Mouse (Mus musculus) forebrain, postnatal 0 days (tissue): Measurements from ENCODE around the gene Trappc12. TPM values are rescaled to one million over a fixed set of nuclear protein-coding genes. Genes with fewer than 3 reads are reported as not detected.

ENCODE experiments used
- ATAC-seq: fragments of 200-750 bp; cut with Nextera tagmentation; 2 replicates; pipeline ENCODE4 v1.8.0; 2017; ENCODE audit warnings: mild to moderate bottlenecking, moderate library complexity
- DNase-seq: peaks from one replicate; pipeline ENCODE4 v3.0.0-alpha.2; 2015
- H3K27ac ChIP-seq: fragments of 300-500 bp; sonication (generic); 2 replicates; pipeline ENCODE4 v1.5.1; 2014; ENCODE audit warnings: low read depth, mild to moderate bottlenecking, antibody characterized with exemption, low read length, moderate library complexity, mixed read lengths
- H3K27me3 ChIP-seq: fragments of 300-500 bp; sonication (generic); 2 replicates; pipeline ENCODE4 v1.6.1; 2014; ENCODE audit warnings: mild to moderate bottlenecking, low read length, mixed read lengths; ENCODE audit not compliant: insufficient read depth
- H3K36me3 ChIP-seq: fragments of 300-500 bp; sonication (generic); 2 replicates; pipeline ENCODE4 v1.6.1; 2014; ENCODE audit warnings: mild to moderate bottlenecking, moderate library complexity; ENCODE audit not compliant: insufficient read depth
- H3K4me1 ChIP-seq: fragments of 300-500 bp; sonication (generic); 2 replicates; pipeline ENCODE4 v1.6.1; 2014; ENCODE audit warnings: antibody characterized with exemption; ENCODE audit not compliant: insufficient read depth
- H3K4me2 ChIP-seq: fragments of 300-500 bp; sonication (generic); 2 replicates; pipeline ENCODE4 v1.6.1; 2014; ENCODE audit warnings: low read depth, mild to moderate bottlenecking, moderate library complexity
- H3K4me3 ChIP-seq: fragments of 300-500 bp; sonication (generic); 2 replicates; pipeline ENCODE4 v1.5.1; 2014; ENCODE audit warnings: low read depth, low read length, mixed read lengths
- H3K9ac ChIP-seq: fragments of 300-500 bp; sonication (generic); 2 replicates; pipeline ENCODE4 v1.6.1; 2014; ENCODE audit warnings: mild to moderate bottlenecking
- H3K9me3 ChIP-seq: fragments of 300-500 bp; sonication (generic); 2 replicates; pipeline ENCODE4 v1.6.1; 2016; ENCODE audit warnings: low read length
- CTCF ChIP-seq: sonication (generic); IDR thresholded peaks from 2 replicates; pipeline ENCODE4 v1.5.1; 2016; ENCODE audit warnings: antibody characterized with exemption, control low read depth, low read depth
- WGBS: fragments of 180-500 bp; shearing (Covaris S2); extraction: QIAGEN DNeasy Blood & Tissue Kit; methylation state at CpG from one replicate; pipeline ENCODE4 v1.1.7; 2014; 5-methylcytosine and 5-hydroxymethylcytosine counted together
- polyA plus RNA-seq: library from polyadenylated mRNA; unstranded; fragments of >200 nt; fragmentation: Nextera tagmentation; extraction: Ambion mirVana; gene quantifications from 2 replicates; pipeline ENCODE4 v1.2.1, GENCODE M21; 2015
- total RNA-seq: library from RNA; depleted of rRNA; stranded (reverse); fragments of >200 nt; gene quantifications from 2 replicates; pipeline ENCODE4 v1.2.3, GENCODE M21; 2014; rRNA removed

Trappc12 gene
- total RNA-seq (49.1 and 55.6 TPM in 2 replicates), polyA plus RNA-seq (32.0 and 37.8 TPM in 2 replicates)

DNA sequence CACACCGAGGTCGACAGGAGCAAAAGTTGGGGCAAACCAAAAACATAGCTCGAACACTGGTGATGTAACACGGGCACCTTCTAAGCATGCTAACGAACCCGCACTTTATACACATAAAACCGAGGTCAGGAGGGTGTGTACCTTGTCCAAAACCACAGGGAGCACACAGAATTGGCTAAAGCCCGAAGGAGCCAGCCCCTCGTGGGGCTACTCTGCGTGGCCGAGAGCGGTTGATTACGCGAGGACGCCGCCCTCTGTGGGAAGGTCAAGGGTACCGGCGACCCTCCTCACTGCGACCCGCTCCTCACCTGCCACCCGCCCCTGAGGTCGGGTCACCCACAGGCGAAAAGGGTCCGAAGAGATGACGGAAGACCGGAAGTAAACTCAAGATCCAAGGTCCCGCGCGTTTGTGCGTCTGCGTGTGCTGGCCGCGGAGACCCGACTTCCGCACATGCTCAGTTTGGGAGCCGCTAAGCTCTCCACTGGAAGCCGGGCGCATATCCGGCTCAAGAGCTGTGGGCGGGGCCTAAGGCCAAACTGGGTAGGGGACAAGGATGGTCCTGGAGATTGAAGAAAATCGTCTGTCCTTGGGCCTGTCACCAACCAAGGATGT lies at the start of gene Trappc12:
Gene Trappc12, minus strand, starts transcription at position 452 of the 613 bp plus-strand sequence.
- Histone ChIP-seq H3K27me3 (no peaks in the 10 kb centered on the region), H3K9ac (peak within 1 kb of the TSS; percentile 69), H3K36me3 (peaks cover 14% of the 10 kb centered on the region), H3K9me3 (no peaks in the 10 kb centered on the region), H3K27ac (peak within 1 kb of the TSS; percentile 54; the same call in 1 of the 2 replicates), H3K4me3 (peak within 1 kb of the TSS; percentile 71), H3K4me1 (peaks cover 21% of the 10 kb centered on the region; the same call in 1 of the 2 replicates), H3K4me2 (peak within 1 kb of the TSS; percentile 87)
- ATAC-seq (peak; percentile 90), DNase-seq (peak; percentile 92)
- under 1% methylated on average over 41 of the region's 41 CpGs for WGBS
- no peak for TF ChIP-seq CTCF

DNA sequence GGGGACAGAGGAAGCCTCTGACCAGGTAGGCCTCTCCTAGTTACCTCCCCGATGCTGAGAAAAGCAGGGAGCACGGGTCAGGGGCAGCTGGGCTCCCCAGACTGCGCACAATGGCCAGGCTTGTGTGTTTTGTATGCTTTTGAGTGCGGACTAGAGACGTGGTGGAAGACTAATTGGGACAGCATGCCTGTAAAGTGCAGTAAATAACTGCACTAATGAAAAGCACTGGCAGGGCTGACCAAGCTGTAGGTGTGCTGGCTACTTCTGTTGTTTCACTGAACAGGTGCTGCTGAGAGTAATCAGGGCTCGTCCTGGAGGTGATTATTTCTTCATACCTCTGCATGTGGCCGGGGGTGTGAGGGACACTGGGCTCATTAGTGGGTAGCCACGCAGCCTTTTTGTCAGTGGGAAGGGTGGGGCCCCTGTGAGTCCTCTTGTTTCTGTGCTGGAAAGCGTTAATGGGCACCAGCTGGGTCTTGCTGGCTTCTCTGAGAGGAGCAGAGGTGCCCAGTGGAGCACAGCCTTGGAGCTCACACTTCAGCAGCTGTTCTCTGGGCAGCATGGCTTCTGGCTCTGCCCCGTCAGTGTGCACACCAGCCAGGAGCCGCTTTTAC lies 49.6 kb upstream of the Trappc12 start:
- H3K27ac ChIP-seq, result no peak overlapping the region
- peak overlapping the region; percentile 6; the same call in 1 of the 2 replicates for H3K9ac ChIP-seq
- DNase-seq (no peak), ATAC-seq (peak; percentile 57)
- WGBS, result 24% methylated on average over 11 of the region's 11 CpGs
- no peak for TF ChIP-seq CTCF
- no peak overlapping the region for H3K4me2 ChIP-seq
- H3K4me3 ChIP-seq, result no peak overlapping the region
- H3K36me3 ChIP-seq, result no peaks in the 10 kb centered on the region
- no peaks in the 10 kb centered on the region for H3K27me3 ChIP-seq
- H3K9me3 ChIP-seq, result no peaks in the 10 kb centered on the region
- 0 out of 2 replicates have a peak, but pooled peaks cover 8% of the 10 kb centered on the region for H3K4me1 ChIP-seq

DNA sequence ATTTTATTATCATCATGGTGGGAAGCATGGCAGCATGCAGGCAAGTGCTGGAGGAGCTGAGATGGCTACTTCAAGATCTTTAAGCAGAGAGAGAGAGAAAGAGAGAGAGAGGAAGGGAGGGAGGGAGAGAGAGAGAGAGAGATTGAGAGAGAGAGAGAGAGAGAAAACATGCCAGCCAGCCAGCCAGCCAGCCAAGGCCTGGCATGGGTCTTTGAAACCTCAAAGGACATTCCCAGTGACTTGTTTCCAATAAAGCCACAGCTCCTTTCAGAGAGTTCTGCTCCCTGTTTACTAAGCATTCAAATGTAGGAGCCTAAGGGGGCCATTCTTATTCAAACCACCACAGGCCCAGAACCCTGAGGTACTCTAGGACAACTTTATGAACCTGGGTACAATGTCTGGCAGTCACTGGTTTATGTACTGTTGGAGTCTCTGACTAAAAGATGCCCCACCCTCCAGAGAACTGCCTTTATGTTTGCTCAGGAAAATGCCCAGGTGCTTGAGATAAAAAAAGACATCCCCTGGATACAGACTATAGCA lies 46.7 kb upstream of the Trappc12 start:
- Histone ChIP-seq H3K36me3 (no peaks in the 10 kb centered on the region), H3K9ac (no peak overlapping the region), H3K4me3 (no peak overlapping the region), H3K4me1 (0 out of 2 replicates have a peak, but pooled peaks cover 8% of the 10 kb centered on the region), H3K27ac (no peak overlapping the region), H3K4me2 (no peak overlapping the region), H3K9me3 (no peaks in the 10 kb centered on the region), H3K27me3 (no peaks in the 10 kb centered on the region)
- no peak for DNase-seq
- ATAC-seq, result no peak
- TF ChIP-seq CTCF, result no peak

DNA sequence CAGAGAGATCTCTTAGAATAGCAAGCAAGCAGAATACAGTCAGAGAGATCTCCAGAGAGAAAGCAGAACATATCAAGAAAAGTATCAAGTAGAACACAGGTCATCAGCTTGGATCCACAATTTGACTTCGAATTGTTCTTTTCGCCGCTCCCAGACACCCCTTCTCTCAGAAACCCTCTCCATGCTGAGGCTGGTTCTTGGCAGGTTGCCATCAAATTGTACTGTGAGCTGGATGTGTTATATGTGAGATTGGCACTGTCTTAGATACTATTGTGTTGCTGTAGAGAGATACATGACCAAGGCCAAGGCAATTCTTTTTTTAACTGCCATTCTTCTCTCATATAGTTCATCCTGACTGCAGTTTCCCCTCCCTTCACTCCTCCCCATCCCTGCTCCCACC lies 44.8 kb upstream of the Trappc12 start:
- Histone ChIP-seq H3K36me3 (no peaks in the 10 kb centered on the region), H3K4me1 (0 out of 2 replicates have a peak, but pooled peaks cover 8% of the 10 kb centered on the region), H3K9ac (no peak overlapping the region), H3K9me3 (no peaks in the 10 kb centered on the region), H3K27ac (no peak overlapping the region), H3K27me3 (no peaks in the 10 kb centered on the region), H3K4me3 (no peak overlapping the region), H3K4me2 (no peak overlapping the region)
- no peak for DNase-seq
- 67% methylated on average over 3 of the region's 3 CpGs for WGBS
- no peak for ATAC-seq
- TF ChIP-seq CTCF, result no peak

DNA sequence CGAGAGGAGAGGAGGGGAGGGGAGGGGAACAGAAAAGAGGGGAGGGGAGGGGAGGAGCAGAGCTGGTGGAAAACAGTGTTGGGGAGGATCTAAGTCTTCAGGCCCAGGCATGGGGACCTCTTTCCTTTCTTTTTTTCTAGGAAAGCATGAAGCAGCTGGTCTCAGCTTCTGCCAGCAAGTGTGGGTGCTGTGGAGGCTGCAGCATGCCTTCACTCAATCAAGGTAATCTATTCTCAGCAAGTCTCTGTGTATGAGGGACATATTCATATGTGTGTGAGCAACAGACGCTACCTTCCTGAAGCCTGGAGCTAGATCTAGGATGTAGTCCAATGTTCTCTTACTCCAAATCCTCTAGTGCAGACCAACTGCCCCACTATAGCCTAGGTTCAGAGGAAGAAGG lies 43.4 kb upstream of the Trappc12 start:
- Histone ChIP-seq H3K27ac (no peak overlapping the region), H3K36me3 (no peaks in the 10 kb centered on the region), H3K9me3 (no peaks in the 10 kb centered on the region), H3K27me3 (no peaks in the 10 kb centered on the region), H3K4me1 (0 out of 2 replicates have a peak, but pooled peaks cover 3% of the 10 kb centered on the region), H3K9ac (no peak overlapping the region), H3K4me3 (no peak overlapping the region), H3K4me2 (no peak overlapping the region)
- DNase-seq (no peak), ATAC-seq (no peak)
- TF ChIP-seq CTCF, result no peak
- 58% methylated on average over 2 of the region's 2 CpGs for WGBS

DNA sequence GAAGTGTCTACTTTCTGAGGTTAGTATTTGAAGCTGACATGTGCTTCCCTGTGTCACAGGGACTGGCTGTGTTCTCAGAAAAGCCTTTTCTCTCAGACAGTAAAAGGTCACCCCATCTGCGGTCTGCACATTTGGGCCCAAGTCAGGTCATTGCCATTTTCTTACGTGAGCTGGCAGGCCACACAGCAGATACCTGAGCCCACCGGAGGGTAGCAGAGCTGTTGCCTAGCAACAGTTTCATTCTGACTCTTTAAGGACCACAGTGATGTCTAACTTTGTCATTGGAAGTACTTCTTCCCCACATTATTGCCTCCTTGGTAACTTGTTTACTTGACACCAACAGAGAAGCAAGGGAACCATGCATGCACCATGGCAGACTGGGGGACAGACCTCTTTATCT lies 42.3 kb upstream of the Trappc12 start:
- WGBS, result 58% methylated on average over 3 of the region's 3 CpGs
- Histone ChIP-seq H3K27ac (no peak overlapping the region), H3K36me3 (no peaks in the 10 kb centered on the region), H3K9ac (no peak overlapping the region), H3K4me3 (no peak overlapping the region), H3K9me3 (no peaks in the 10 kb centered on the region), H3K4me2 (no peak overlapping the region), H3K4me1 (0 out of 2 replicates have a peak, but pooled peaks cover 3% of the 10 kb centered on the region), H3K27me3 (no peaks in the 10 kb centered on the region)
- TF ChIP-seq CTCF, result no peak
- DNase-seq (no peak), ATAC-seq (peak; percentile 20; the same call in 1 of the 2 replicates)

DNA sequence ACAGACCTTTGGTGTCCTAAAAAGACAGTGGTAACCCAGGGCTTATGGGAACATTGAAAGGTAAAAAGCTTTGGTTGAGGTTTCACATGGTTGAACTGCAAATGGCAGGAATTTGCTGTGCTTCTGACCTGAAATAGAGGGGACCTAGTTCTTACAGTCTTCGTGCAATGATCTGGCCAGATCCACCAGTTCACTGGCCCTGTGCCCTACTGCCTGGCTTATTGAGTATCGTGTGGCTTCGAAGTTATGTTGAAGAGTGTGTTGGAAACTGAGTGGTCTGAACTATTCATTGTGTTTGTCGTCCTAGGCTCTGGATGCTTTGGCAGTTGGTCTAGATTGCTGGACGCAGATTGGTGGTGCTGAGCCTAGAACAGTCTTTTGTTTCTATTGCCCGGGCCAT lies 36.0 kb upstream of the Trappc12 start:
- no peak overlapping the region for H3K27ac ChIP-seq
- H3K27me3 ChIP-seq, result no peaks in the 10 kb centered on the region
- WGBS, result 89% methylated on average over 6 of the region's 6 CpGs
- no peaks in the 10 kb centered on the region for H3K4me1 ChIP-seq
- no peak for TF ChIP-seq CTCF
- H3K9me3 ChIP-seq, result no peaks in the 10 kb centered on the region
- no peak for ATAC-seq
- H3K36me3 ChIP-seq, result no peaks in the 10 kb centered on the region
- H3K4me3 ChIP-seq, result no peak overlapping the region
- DNase-seq, result no peak
- no peak overlapping the region for H3K4me2 ChIP-seq
- H3K9ac ChIP-seq, result no peak overlapping the region
